Mouse (Mus musculus) ES-E14 (cell line): ENCODE measurements around the gene Pdcd2l.

Experiments
- CHD2 ChIP-seq: IDR thresholded peaks from 2 replicates; pipeline ENCODE4 v1.6.1; 2014; ENCODE audit warnings: mild to moderate bottlenecking, low read depth, low read length, inconsistent platforms
- HCFC1 ChIP-seq: IDR thresholded peaks from 2 replicates; pipeline ENCODE4 v1.6.1; 2012; ENCODE audit warnings: low read length, inconsistent platforms, borderline replicate concordance; ENCODE audit not compliant: insufficient read depth
- MAFK ChIP-seq: IDR thresholded peaks from 2 replicates; pipeline ENCODE4 v1.6.1; 2014; ENCODE audit warnings: mild to moderate bottlenecking, low read depth, low read length, inconsistent platforms; ENCODE audit not compliant: insufficient read depth
- ZNF384 ChIP-seq: IDR thresholded peaks from 2 replicates; pipeline ENCODE4 v1.6.1; 2012; ENCODE audit warnings: low read depth, low read length, inconsistent platforms

- TF ChIP-seq ZNF384 = no peak
- TF ChIP-seq HCFC1 = no peak
- TF ChIP-seq MAFK = peak; percentile 75
- TF ChIP-seq CHD2 = no peak
Observed at GRCm38 (mm10) chr7:34166850-34167249, 29.6 kb downstream of the Pdcd2l start.
